Mouse (Mus musculus) bone marrow macrophage, adult 2 months (primary cell): Measurements from ENCODE around the gene Gm11541.

Experiments used
- CTCF ChIP-seq: IDR thresholded peaks from 2 replicates; pipeline ENCODE4 v1.5.1; 2012; ENCODE audit warnings: low read depth, mild to moderate bottlenecking, low read length, moderate library complexity
- POLR2A ChIP-seq: IDR thresholded peaks from 2 replicates; pipeline ENCODE4 v1.6.1; 2012; ENCODE audit warnings: mild to moderate bottlenecking, low read depth, low read length, borderline replicate concordance

DNA sequence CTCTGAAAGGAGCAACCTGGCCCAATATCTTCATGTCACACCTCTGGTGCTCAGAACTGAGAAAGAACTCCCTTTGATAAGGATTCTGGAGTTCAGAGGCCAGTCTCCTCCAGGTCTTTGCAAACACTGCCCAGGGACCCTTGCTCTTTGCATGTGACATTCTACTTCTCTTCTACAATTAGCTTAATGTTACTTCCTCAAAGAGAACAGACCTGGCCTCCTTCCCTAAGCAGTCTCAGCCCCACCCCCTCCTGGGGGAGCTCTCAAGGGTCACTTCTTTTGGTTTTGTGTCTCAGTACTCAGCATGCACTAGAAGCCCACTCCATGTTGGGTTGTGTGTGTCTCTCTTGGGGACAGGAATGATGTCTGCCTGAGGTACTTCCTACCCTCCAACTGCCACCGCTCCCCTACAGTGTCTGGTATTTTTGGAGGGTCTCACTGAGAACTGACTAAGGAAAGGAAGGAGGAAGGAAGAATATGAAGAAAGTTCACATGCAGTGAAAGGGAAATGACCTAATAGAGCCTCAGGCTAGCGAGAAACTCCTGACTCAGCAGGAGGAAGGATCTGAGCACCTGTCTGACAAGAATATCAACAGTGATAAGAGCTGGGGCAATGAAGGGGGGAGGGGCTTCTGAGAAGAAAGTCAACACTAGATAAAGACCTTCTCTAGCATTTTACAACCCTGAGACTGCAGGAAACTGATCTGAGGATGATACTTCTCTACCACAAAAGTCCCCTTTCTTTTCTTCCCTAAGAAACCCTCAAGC is 48.8 kb upstream of the Gm11541 start:
- TF ChIP-seq POLR2A (no peak), CTCF (no peak)
